Mouse (Mus musculus): ENCODE data around the gene Epb41l4b. TPM values are rescaled to one million over a fixed set of nuclear protein-coding genes. Genes with fewer than 3 reads are reported as not detected.

Epb41l4b gene
- total and polyA plus RNA-seq, 2 experiments from 2014 or later = 3.2 to 14.9 TPM

DNA sequence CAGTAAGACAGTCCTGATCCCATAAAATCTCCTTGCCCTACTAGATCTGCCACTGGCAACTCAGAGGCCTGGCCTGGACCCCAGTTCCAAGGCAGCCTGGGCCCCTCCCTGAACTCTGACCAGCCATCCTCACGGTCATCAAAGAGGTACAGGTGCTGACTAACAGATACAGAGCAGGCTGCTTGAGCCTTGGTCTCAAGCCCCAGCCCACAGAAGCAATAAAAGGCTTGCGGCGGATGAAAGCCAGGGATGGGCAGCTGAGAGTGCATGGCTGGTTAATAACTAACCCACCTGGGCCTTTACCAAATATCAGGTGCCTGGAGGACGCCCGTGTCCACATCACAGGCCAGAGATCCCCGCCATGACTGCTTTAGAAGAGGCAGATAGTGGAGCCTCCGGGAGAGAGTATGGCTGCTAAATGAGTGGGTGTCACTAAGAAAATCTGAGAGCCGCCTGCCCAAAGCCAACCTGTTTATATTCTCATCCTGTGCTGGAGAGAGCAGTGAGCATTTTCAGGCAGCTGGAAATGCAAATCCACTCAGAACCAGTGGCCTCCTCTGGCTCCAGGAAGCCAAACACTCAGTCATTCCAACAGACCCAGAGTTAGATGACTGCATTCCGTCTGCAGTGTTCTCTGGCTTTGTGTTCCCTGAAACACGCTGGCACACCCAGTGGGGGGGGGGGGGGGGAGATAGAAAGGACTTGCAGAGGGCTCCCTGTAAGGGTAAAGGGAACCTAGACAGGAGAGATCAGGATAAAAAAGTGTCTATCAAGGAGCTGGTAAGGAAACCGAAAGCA lies 13.3 kb downstream of the Epb41l4b start:
- Histone ChIP-seq H3K27ac (ENCODE audit: low read depth, low read length) (no peak overlapping the region), H3K9ac (replicated peaks; ENCODE audit: low read length, poor library complexity, severe bottlenecking) (no peak overlapping the region), H3K4me3 (ENCODE audit: low read depth, low read length) (no peak overlapping the region), H3K9me3 (ENCODE audit: low read length) (no peaks in the 10 kb centered on the region), H3K27me3 (ENCODE audit: insufficient read depth, low read length) (no peaks in the 10 kb centered on the region), H3K36me3 (ENCODE audit: insufficient read depth, low read length) (no peaks in the 10 kb centered on the region), H3K4me1 (ENCODE audit: insufficient read depth, low read length) (no peaks in the 10 kb centered on the region), H3K4me2 (ENCODE audit: low read depth, low read length, poor library complexity, severe bottlenecking) (no peak overlapping the region)
- ATAC-seq (ENCODE audit: low FRiP score) (0 out of 2 replicates have a peak, but pooled peaks have one; percentile 15), DNase-seq (ENCODE audit: low spot score) (no peak)
- TF ChIP-seq CTCF (IDR thresholded peaks at IDR 0.05) = no peak
- 76% methylated on average over 11 of the region's 11 CpGs for WGBS

DNA sequence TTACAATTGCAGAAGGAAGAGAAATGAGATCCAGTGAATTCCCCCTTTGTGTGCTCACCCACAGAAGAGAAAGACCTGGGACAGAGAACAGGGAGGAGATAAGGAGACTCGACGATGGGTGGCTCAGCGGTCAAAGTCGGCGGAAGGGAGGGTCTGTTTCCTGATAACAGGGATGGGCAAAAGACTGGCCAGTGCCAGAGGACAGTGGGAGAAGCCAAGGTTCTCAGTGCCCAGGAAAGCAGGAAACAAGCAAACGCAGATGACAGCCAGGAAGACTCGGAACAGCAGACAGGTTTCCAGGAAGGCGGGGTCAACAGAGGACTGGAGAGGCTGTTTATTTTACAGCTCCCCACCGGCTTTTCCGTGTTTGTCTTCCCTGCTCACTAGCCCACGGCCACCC lies 20.2 kb downstream of the Epb41l4b start:
- H3K4me2 ChIP-seq (ENCODE audit: low read depth, low read length, poor library complexity, severe bottlenecking) = no peak overlapping the region
- H3K9ac ChIP-seq (replicated peaks; ENCODE audit: low read length, poor library complexity, severe bottlenecking) = no peak overlapping the region
- WGBS = 62% methylated on average over 11 of the region's 11 CpGs
- no peaks in the 10 kb centered on the region for H3K9me3 ChIP-seq (ENCODE audit: low read length)
- no peak overlapping the region for H3K27ac ChIP-seq (ENCODE audit: low read depth, low read length)
- TF ChIP-seq CTCF (IDR thresholded peaks at IDR 0.05) = no peak
- H3K36me3 ChIP-seq (ENCODE audit: insufficient read depth, low read length) = no peaks in the 10 kb centered on the region
- no peaks in the 10 kb centered on the region for H3K4me1 ChIP-seq (ENCODE audit: insufficient read depth, low read length)
- no peak overlapping the region for H3K4me3 ChIP-seq (ENCODE audit: low read depth, low read length)
- ATAC-seq (ENCODE audit: low FRiP score) (no peak), DNase-seq (ENCODE audit: low spot score) (no peak)
- H3K27me3 ChIP-seq (ENCODE audit: insufficient read depth, low read length) = no peaks in the 10 kb centered on the region

GRCm38 (mm10) chr4:57122166-57122565 lies 21.1 kb downstream of the Epb41l4b start:
- no peaks in the 10 kb centered on the region for H3K36me3 ChIP-seq (ENCODE audit: insufficient read depth, low read length)
- H3K4me3 ChIP-seq (ENCODE audit: low read depth, low read length) = no peak overlapping the region
- H3K9ac ChIP-seq (replicated peaks; ENCODE audit: low read length, poor library complexity, severe bottlenecking) = no peak overlapping the region
- no peak for DNase-seq (ENCODE audit: low spot score)
- no peaks in the 10 kb centered on the region for H3K4me1 ChIP-seq (ENCODE audit: insufficient read depth, low read length)
- no peak overlapping the region for H3K4me2 ChIP-seq (ENCODE audit: low read depth, low read length, poor library complexity, severe bottlenecking)
- no peaks in the 10 kb centered on the region for H3K9me3 ChIP-seq (ENCODE audit: low read length)
- H3K27ac ChIP-seq (ENCODE audit: low read depth, low read length) = no peak overlapping the region
- WGBS = 88% methylated on average over 3 of the region's 3 CpGs
- no peaks in the 10 kb centered on the region for H3K27me3 ChIP-seq (ENCODE audit: insufficient read depth, low read length)
- no peak for ATAC-seq (ENCODE audit: low FRiP score)
- TF ChIP-seq CTCF (IDR thresholded peaks at IDR 0.05) = no peak

DNA sequence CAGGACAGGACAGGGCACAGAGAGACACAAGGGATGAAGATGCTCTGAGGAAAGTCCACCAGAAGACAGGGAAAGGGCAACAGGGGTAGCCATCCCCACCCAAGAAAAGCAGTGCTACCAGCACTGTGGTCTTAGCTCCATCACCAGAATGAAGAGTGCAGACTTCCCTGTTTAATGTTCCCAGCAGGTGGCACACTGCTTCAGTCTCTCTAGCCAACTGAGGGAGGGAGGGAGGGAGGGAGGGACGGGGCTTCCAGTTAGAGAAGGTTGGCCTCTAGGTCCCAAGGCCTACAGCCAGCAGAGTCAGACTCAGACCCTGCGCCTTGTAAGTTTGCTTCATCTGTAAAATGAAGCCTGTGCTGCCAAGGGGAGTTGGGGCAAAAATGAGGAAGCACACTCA lies 22.7 kb downstream of the Epb41l4b start:
- ATAC-seq (ENCODE audit: low FRiP score) (no peak), DNase-seq (ENCODE audit: low spot score) (peak; percentile 44)
- H3K9ac ChIP-seq (replicated peaks; ENCODE audit: low read length, poor library complexity, severe bottlenecking) = no peak overlapping the region
- H3K27me3 ChIP-seq (ENCODE audit: insufficient read depth, low read length) = no peaks in the 10 kb centered on the region
- H3K36me3 ChIP-seq (ENCODE audit: insufficient read depth, low read length) = no peaks in the 10 kb centered on the region
- 39% methylated on average over 2 of the region's 2 CpGs for WGBS
- H3K4me3 ChIP-seq (ENCODE audit: low read depth, low read length) = no peak overlapping the region
- TF ChIP-seq CTCF (IDR thresholded peaks at IDR 0.05) = peak; percentile 60
- H3K4me2 ChIP-seq (ENCODE audit: low read depth, low read length, poor library complexity, severe bottlenecking) = no peak overlapping the region
- H3K27ac ChIP-seq (ENCODE audit: low read depth, low read length) = no peak overlapping the region
- no peaks in the 10 kb centered on the region for H3K4me1 ChIP-seq (ENCODE audit: insufficient read depth, low read length)
- H3K9me3 ChIP-seq (ENCODE audit: low read length) = no peaks in the 10 kb centered on the region

DNA sequence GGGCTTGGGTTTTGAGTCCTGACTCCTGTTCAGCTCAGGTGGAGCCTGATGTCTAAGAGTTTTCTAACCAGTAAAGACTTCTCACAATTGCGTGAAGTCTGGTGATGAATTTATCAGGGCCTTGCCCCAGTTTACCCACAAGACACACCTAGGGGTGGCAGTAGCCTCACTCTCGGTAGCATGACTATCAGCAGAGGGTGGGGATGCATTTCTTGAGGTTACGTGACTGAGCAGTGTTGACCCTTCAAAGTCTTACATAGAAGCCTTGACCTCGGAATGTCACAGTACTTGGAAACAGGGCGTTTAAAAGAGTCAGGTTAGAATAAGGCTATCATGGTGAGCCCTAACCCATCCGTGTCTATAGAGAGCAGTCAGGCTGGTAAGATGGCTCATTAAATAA lies 23.3 kb downstream of the Epb41l4b start:
- Histone ChIP-seq H3K9me3 (ENCODE audit: low read length) (no peaks in the 10 kb centered on the region), H3K36me3 (ENCODE audit: insufficient read depth, low read length) (no peaks in the 10 kb centered on the region), H3K27ac (ENCODE audit: low read depth, low read length) (no peak overlapping the region), H3K4me1 (ENCODE audit: insufficient read depth, low read length) (no peaks in the 10 kb centered on the region), H3K9ac (replicated peaks; ENCODE audit: low read length, poor library complexity, severe bottlenecking) (no peak overlapping the region), H3K27me3 (ENCODE audit: insufficient read depth, low read length) (no peaks in the 10 kb centered on the region), H3K4me3 (ENCODE audit: low read depth, low read length) (no peak overlapping the region), H3K4me2 (ENCODE audit: low read depth, low read length, poor library complexity, severe bottlenecking) (no peak overlapping the region)
- ATAC-seq (ENCODE audit: low FRiP score) (no peak), DNase-seq (ENCODE audit: low spot score) (no peak)
- no peak for TF ChIP-seq CTCF (IDR thresholded peaks at IDR 0.05)
- WGBS = 89% methylated on average over 6 of the region's 6 CpGs

DNA sequence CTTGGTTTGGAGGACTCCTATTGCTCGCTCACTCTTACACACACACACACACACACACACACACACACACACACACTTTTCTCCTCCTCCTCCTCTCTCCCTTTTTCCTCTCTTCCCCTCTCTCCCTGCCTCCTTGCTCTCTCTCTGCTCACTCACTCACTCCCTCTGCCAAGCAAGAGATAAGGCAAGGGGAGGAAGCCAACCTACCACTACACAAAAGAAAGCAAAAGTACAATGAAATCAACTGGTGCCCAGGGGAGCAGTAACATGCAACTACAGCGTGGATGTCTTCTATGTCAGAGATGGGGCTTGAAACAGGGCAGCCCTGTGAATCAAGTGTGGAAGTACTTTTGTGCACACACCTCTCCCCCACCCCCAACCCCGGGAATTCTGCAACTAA lies 24.4 kb downstream of the Epb41l4b start:
- Histone ChIP-seq H3K4me1 (ENCODE audit: insufficient read depth, low read length) (no peaks in the 10 kb centered on the region), H3K9me3 (ENCODE audit: low read length) (no peaks in the 10 kb centered on the region), H3K27ac (ENCODE audit: low read depth, low read length) (no peak overlapping the region), H3K4me3 (ENCODE audit: low read depth, low read length) (no peak overlapping the region), H3K4me2 (ENCODE audit: low read depth, low read length, poor library complexity, severe bottlenecking) (no peak overlapping the region), H3K36me3 (ENCODE audit: insufficient read depth, low read length) (no peaks in the 10 kb centered on the region), H3K27me3 (ENCODE audit: insufficient read depth, low read length) (no peaks in the 10 kb centered on the region), H3K9ac (replicated peaks; ENCODE audit: low read length, poor library complexity, severe bottlenecking) (no peak overlapping the region)
- TF ChIP-seq CTCF (IDR thresholded peaks at IDR 0.05) = no peak
- DNase-seq (ENCODE audit: low spot score) = no peak
- 74% methylated on average over 3 of the region's 3 CpGs for WGBS
- ATAC-seq (ENCODE audit: low FRiP score) = no peak
